Mouse (Mus musculus): ENCODE measurements around the gene A630001G21Rik.

A630001G21Rik gene

GRCm38 (mm10) chr1:85767754-85768153, 10.7 kb downstream of the A630001G21Rik start:
- DNase-seq, result no peak

GRCm38 (mm10) chr1:85766120-85766519, 12.3 kb downstream of the A630001G21Rik start:
- no peak for DNase-seq

DNA sequence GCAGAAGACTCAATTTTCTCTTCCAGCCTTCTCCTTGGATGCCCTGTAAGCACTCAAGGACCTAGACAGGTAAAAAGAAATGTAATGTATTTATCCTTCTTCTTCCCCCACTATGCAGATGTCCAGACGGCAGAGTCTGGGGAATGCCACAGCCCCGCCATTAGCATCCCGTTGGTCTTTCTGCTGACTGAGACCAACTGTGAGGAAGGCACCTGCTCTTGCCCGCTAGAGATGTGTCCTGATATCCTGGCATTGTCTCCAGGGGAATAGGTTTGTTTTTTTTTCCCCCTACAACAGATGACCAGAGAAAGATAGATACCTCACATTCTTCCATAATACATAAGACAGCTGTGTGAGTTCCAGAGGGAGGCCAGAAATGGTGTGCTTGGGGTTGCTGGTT, 14.2 kb downstream of the A630001G21Rik start:
- DNase-seq, result no peak

DNA sequence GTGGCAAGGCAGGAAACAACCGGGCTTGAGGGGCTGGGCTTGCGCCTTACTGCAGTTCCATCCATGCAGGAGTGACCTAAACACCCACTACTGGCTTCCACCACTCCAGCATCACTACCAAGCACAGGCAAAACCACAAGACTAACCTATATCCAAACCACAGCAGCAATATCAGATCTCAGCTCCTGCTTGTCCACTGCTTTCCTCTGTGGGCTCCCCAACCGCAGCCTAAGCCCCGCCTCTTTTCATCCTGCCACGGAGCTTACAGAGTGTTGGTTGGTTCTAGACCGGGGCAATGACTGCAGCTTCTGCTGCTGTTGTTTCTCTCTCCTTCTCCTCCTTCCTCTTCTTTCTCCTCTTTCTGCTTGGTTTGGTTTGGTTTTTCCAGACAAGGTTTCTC, 15.1 kb downstream of the A630001G21Rik start:
- no peak for DNase-seq

DNA sequence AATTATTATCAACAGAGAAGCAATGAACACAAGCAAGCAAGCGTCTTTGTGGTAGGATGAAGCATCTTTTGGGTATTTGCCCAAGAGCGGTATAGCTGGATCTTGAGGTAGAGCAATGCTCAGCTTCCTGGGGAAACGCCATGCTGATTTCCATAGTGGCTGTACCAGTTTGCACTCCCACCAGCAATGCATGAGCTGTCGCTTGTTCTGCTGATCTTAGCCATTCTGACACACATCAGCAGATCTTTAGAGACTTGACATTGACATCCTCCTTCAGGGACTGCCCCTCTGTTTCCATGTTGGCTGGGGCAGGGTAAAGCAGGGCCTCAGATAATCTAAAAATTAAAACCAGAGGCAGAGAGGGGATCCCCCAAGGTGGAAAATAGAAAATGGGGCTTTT, 16.8 kb downstream of the A630001G21Rik start:
- DNase-seq, result no peak

- no peak for DNase-seq
Measured at GRCm38 (mm10) chr1:85758969-85759293, 19.5 kb downstream of the A630001G21Rik start.

DNA sequence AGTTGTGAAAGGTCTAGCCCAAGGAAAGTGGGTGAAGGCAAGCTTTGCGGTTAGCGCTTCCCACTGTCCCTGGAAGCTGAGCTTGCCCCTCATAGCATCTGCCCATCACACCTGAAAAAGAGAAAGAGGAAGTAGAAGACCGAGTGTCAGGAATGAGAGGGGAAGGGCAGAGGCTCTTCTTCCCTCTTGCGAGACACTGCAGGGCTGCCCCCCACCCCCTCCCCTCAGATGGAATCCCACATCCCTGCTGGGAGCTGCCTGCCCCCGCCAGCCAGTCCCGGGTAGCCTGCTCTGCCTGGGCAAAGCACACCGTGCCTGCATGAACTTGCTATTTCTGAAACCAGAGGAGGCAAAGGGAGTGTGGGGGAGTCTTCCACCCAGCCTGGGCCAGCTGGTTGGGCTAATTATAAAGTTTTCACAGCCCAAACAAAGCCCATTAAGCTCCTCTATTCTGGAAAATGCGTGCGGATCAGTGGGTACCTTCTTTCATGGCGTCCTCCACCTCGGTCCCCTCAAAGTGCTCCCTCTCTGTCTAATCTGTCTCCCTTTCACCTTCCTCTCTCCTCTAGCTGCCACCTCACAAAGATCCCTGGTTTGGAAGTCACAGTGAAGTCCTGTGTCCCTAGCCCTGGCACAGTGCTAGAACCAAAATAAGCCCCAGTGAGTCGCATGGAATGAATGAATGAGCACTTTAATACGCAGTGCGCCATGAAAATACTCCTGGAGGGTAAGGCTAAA, 20.0 kb downstream of the A630001G21Rik start:
- DNase-seq, result no peak

DNA sequence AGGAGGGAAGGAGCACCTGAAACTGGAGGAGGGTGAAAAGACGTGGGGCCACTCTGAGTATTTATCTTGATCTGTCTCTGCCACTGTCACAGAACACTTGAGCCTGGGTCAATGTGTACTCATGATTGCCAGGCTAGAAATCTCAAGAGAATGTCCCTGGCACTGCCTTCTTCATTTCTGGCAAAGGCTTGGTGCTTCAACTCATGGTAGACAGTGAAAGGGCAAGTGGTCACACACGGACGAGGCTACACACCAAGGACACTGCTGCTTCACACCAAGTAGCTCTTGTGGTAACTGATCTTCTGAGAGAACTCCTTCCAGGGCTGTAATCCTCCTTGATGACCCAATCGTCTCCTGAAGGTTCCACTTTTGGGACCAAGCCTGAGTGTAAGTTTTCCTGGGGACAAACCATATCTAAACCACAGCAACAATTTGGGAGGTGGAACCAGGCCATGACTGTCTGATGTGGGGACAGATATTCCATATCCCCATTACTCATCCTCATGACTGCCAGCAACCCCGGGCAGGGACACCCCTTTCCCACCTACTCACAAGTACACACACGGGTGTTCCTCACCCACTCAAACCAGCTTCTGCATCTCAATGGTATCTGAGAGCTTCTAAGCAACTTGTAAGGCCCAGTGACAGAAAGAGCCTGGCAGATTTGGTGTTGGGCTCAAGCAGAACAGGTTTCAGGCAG, 20.8 kb downstream of the A630001G21Rik start:
- no peak for DNase-seq

- DNase-seq, result no peak
Measured at GRCm38 (mm10) chr1:85751932-85752680, 26.3 kb downstream of the A630001G21Rik start.

DNA sequence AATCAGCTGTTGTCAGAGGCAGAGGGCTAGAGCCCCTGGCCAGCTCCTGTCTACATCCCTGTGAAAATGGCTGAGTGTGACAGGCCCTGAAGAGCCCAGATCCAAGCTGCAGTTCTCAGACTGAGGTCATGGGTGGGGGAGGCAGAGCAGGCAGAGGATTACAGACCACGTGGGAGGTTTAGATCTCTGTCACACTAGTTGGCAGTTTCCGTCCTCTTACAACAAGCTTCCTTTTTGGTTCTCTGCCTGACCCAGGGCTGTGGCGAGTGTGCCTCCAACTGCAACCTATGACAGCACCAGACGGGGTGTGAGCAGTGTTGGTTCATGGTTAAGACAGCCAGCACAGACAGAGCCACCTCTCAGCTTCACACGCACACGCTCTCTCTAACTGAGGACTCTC, 26.9 kb downstream of the A630001G21Rik start:
- DNase-seq, result peak; percentile 58

- DNase-seq, result no peak
Measured at GRCm38 (mm10) chr1:85750650-85751049, 27.8 kb downstream of the A630001G21Rik start.

DNA sequence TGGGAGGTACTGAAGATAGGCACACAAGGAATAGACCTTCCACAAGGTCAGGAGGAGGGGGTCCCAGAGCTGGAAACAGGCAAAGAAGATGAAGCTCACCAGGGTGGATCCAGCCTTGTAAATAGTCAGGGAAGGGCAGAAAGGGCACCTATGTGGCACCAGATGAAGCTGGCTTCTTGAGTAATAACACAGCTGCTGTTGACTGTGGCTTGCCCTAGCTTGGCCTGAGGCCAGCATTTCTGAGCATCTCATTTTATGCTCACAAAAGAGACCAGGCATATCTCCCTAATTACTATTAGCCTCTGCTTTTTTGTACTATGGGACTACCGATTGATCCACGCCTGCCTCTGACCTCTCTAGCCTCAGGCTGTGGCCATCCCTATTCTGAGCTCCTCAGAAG, 28.6 kb downstream of the A630001G21Rik start:
- DNase-seq, result no peak

DNA sequence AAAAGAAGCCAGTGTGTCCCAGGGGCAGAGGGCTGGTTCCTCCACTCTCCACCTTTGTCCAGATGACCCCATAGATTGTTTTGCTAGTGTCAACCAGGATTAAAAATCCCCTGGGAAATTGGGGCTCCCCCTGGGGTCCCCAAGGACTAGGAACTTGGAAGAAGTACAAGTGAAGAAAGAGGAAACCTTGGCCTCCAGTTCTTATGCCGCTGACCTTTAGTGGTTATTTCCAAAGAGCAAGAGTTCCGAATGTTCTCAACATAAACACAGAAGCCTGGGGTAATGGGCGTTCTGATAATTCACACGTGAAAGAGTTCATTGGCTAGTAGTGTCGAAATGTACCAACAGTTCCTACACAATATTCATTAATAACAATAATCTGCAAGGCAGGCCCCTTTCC, 31.9 kb downstream of the A630001G21Rik start:
- no peak for DNase-seq

GRCm38 (mm10) chr1:85744539-85744938, 33.9 kb downstream of the A630001G21Rik start:
- no peak for DNase-seq

DNA sequence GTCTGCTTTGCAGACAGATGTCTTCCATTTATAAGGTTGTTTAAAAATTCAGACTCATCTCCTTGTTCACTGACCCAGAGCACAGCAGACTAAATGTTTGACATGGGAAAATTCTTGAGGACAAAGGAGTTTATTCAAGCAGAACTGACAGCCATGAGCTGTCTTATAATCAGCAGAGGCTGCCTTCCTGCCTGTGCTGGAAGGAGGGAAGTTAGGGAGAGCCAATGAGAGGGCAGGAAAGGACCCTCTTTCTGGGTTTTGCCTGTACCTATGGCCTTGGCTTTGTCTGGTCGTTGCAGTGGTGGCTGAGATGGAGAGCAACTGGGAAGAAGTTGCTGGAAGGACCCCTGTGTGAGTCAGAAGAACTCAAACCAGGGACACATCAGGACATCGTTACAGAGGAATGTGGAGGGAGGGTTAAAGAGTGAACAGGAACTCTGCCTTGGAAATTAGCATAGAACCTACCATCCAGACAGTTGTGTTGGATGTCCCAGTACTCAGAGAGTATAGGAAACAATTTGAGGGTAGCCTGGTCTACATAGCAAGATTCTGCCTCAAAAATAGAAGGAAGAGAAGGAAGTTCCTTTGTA, 35.4 kb downstream of the A630001G21Rik start:
- DNase-seq, result no peak

GRCm38 (mm10) chr1:85742333-85742732, 36.1 kb downstream of the A630001G21Rik start:
- no peak for DNase-seq

- no peak for DNase-seq
Measured at GRCm38 (mm10) chr1:85740923-85741322, 37.5 kb downstream of the A630001G21Rik start.

DNA sequence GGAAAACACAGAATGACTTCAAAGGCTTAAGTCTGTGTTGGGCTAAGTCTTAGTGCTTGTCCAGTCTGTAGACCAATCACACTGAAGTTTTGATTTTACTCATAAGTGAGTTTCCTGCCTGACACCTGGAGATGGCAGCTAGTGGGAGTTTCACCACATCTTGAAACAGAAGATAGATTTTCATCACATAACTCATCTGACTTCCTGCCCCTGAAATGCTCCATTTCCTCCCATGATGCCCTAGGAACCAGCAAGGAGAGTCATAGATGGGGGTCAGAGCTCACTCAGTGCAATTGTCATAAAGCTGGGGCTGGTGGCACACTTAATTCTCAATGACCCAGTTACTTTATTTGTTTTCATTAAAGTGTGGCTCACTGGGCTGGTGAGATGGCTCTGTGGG, 38.6 kb downstream of the A630001G21Rik start:
- DNase-seq, result no peak

DNA sequence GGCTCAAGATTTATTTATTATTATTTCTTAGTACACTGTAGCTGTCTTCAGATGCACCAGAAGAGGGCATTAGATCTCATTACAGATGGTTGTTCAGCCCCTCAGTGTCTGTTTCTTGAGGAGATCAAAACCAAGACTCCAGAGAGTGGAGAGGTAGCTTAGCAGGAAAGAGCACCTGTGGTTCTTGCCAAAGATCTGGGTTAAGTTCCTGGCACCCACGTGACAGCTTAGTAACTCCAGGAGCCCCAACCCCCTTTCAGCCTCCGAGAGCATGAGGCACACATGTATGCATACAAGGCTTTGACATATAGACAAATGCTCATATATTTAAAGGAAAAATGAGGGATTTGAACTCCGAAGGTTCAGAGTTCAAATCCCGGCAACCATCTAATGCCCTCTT, 39.4 kb downstream of the A630001G21Rik start:
- no peak for DNase-seq

DNA sequence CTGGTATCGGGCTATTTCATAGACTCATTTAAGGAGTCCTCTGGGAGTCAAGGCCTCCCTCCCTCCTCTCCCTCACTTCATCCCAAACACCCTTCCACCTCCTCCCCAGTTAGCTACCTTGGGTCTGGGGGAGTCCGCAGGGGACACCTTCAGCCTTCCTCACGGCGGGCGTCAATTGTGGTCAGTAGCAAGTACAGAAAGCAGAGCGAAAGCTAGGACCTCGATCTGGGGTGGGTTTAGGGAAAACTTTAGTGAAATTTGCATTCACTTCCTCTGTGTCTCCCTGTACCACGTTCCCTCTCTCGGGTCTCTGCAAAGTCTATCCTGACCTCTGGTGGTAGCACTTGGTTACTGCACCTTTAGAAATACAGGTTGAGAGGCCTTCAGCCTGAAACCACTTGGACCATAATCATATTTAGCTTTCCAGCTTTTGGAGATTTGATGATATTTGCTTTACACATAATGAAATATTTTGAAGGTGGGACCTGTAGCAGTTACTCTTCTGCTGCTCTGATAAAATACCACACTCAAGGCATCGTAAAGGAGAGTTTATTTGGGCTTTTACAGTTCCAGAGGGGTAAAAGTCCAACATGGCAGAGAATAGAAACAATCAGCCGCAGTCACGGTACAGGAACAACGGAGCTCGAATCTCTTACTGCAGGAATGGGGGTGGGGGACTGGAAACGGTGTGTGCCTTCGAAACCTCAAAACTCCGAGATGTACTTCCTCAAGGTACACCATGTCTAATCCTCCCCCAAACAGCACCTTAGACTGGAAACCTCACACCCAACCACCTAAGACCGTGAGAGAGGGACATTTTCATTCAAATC, 41.9 kb downstream of the A630001G21Rik start:
- DNase-seq, result peak; percentile 86

GRCm38 (mm10) chr1:85735463-85736123, 42.9 kb downstream of the A630001G21Rik start:
- peak; percentile 52 for DNase-seq

- DNase-seq, result no peak
Measured at GRCm38 (mm10) chr1:85734511-85734910, 43.9 kb downstream of the A630001G21Rik start.

Measured in lung, postnatal 10 days (tissue).